Mouse (Mus musculus): Measurements from ENCODE around the gene Zfp950. TPM values are rescaled to one million over a fixed set of nuclear protein-coding genes. Genes with fewer than 3 reads are reported as not detected.

The Zfp950 gene
- polyA plus RNA-seq, 1 experiment = 29.8 TPM

DNA sequence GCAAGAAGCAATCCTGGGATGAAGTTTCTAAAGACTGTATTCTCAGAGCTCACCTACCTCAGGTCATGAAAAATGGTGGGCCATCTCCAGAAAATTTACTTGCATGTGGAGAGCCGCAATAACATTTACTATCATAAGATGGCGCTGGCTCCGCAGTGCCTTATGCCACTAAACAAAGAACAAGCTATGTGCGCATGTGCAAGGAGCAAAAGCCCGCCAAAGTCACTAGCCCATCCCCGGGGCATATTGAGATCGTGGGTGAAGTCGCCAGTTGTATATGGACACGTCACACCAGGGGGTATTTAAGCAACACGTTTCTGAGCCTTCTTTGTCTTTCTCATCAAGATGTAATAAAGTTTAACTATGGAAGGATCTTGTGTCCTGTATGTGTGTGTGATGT, 9.5 kb downstream of the Zfp950 start:
- H3K4me1 ChIP-seq (ENCODE audit: control insufficient read depth, insufficient read depth, low read length) = no peaks in the 10 kb centered on the region
- WGBS = 90% methylated on average over 10 of the region's 10 CpGs
- TF ChIP-seq POLR2A (IDR thresholded peaks at IDR 0.05; ENCODE audit: borderline replicate concordance, insufficient read depth, low read length) (no peak), CTCF (IDR thresholded peaks at IDR 0.05; ENCODE audit: borderline replicate concordance, insufficient read depth, low read depth, low read length) (no peak)
- H3K4me3 ChIP-seq (replicated peaks; ENCODE audit: insufficient read depth, low read depth, low read length) = no peak overlapping the region
- H3K27ac ChIP-seq (ENCODE audit: insufficient read depth, low read length) = no peak overlapping the region
- no peaks in the 10 kb centered on the region; the same call in 1 of the 2 replicates for H3K27me3 ChIP-seq (ENCODE audit: control insufficient read depth, insufficient read depth, low read length)
- no peak for DNase-seq

DNA sequence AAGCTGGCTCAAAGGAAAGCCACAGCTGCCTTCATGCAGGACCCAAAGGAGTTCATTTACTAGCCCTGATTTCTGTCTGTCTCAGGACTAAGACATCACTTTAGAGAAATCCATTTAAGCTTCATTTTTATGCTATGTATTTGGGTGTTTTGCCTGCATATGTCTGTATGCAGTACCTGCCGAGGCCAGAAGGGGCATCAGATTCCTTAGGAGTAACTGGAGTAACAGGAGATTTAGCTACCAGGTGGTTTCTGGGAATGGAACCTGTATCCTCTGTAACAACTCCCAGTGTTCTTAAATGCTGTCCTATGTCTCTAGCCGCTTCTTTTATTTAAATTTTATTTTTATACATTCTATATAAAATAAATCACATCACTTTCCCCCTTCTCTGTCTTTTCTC, 30.5 kb downstream of the Zfp950 start:
- Histone ChIP-seq H3K27me3 (ENCODE audit: control insufficient read depth, insufficient read depth, low read length) (no peaks in the 10 kb centered on the region), H3K4me3 (replicated peaks; ENCODE audit: insufficient read depth, low read depth, low read length) (no peak overlapping the region), H3K27ac (ENCODE audit: insufficient read depth, low read length) (no peak overlapping the region), H3K4me1 (ENCODE audit: control insufficient read depth, insufficient read depth, low read length) (no peaks in the 10 kb centered on the region)
- DNase-seq = no peak
- no peak for TF ChIP-seq CTCF (IDR thresholded peaks at IDR 0.05; ENCODE audit: borderline replicate concordance, insufficient read depth, low read depth, low read length)
- no peak for TF ChIP-seq POLR2A (IDR thresholded peaks at IDR 0.05; ENCODE audit: borderline replicate concordance, insufficient read depth, low read length)
- WGBS = 57% methylated on average over 2 of the region's 2 CpGs

DNA sequence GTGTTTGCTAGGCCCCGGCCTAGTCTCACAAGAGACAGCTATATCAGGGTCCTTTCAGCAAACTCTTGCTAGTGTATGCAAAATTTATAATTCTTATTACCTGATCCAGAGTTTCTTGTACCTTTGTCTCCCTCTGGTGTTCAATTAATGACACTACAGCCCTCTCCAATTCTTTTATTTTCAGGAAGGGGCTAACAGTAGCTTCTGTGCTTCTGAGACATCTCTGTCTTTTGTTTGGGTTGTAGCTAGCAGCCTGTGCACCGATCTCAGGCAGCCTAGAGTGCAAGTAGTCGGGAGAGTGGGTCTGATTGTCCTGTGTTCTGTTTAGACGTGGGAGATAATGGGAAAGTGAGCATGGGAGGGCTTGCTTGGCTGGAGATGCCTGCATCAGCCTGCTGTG, 42.9 kb downstream of the Zfp950 start:
- no peaks in the 10 kb centered on the region for H3K4me1 ChIP-seq (ENCODE audit: control insufficient read depth, insufficient read depth, low read length)
- no peaks in the 10 kb centered on the region for H3K27me3 ChIP-seq (ENCODE audit: control insufficient read depth, insufficient read depth, low read length)
- peak in 1 of 2 experiments; percentile 18 for DNase-seq
- no peak overlapping the region for H3K4me3 ChIP-seq (replicated peaks; ENCODE audit: insufficient read depth, low read depth, low read length)
- no peak overlapping the region for H3K27ac ChIP-seq (ENCODE audit: insufficient read depth, low read length)
- 11% methylated on average over 4 of the region's 4 CpGs for WGBS
- TF ChIP-seq CTCF (IDR thresholded peaks at IDR 0.05; ENCODE audit: borderline replicate concordance, insufficient read depth, low read depth, low read length) = no peak
- no peak for TF ChIP-seq POLR2A (IDR thresholded peaks at IDR 0.05; ENCODE audit: borderline replicate concordance, insufficient read depth, low read length)

DNA sequence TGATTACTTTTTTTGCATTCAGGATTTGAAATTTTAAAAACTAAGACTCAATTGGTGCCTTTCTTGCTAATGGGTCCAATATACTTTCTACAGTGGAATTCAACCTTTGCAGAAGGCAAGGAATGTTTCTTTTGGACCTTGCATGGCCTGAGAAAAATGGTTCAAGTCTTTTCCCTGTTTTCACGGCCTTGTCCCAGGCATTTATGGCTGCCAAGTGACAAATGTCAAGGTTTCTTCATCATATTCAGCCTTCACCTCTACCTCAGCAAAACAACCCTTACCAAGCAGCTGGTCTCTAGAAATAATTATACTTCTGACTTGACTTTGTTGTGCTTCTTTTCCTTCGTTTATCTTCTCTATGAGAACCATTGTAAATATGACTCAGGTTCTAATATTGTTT, 43.9 kb downstream of the Zfp950 start:
- no peak for TF ChIP-seq CTCF (IDR thresholded peaks at IDR 0.05; ENCODE audit: borderline replicate concordance, insufficient read depth, low read depth, low read length)
- TF ChIP-seq POLR2A (IDR thresholded peaks at IDR 0.05; ENCODE audit: borderline replicate concordance, insufficient read depth, low read length) = no peak
- DNase-seq = no peak
- Histone ChIP-seq H3K27ac (ENCODE audit: insufficient read depth, low read length) (no peak overlapping the region), H3K27me3 (ENCODE audit: control insufficient read depth, insufficient read depth, low read length) (no peaks in the 10 kb centered on the region), H3K4me1 (ENCODE audit: control insufficient read depth, insufficient read depth, low read length) (no peaks in the 10 kb centered on the region), H3K4me3 (replicated peaks; ENCODE audit: insufficient read depth, low read depth, low read length) (no peak overlapping the region)
- 82% methylated on average over 2 of the region's 2 CpGs for WGBS

DNA sequence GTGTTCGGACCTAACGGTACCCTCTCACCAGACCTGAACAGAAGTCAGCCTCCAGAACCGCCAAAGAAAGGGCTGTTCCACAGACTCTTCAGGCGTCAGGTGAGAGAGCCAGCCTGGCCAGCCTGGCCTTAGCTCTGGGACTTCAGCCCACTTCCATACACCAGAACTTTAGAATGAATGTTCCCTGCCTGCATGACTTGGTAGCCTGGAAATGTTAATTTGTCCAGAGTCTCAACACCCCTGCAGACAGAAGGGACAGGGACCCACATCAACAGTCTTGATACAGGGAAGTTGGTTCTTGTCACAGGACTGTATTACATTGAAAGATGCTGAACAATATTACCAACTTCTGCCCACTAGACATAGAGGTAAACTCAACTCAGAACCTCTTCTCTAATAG, 50.1 kb downstream of the Zfp950 start:
- no peak overlapping the region for H3K27ac ChIP-seq (ENCODE audit: insufficient read depth, low read length)
- H3K4me1 ChIP-seq (ENCODE audit: control insufficient read depth, insufficient read depth, low read length) = peaks cover 2% of the 10 kb centered on the region; the same call in 1 of the 2 replicates
- H3K27me3 ChIP-seq (ENCODE audit: control insufficient read depth, insufficient read depth, low read length) = no peaks in the 10 kb centered on the region
- DNase-seq = no peak
- WGBS = 89% methylated on average over 4 of the region's 4 CpGs
- no peak overlapping the region for H3K4me3 ChIP-seq (replicated peaks; ENCODE audit: insufficient read depth, low read depth, low read length)
- TF ChIP-seq CTCF (IDR thresholded peaks at IDR 0.05; ENCODE audit: borderline replicate concordance, insufficient read depth, low read depth, low read length) = no peak
- no peak for TF ChIP-seq POLR2A (IDR thresholded peaks at IDR 0.05; ENCODE audit: borderline replicate concordance, insufficient read depth, low read length)

DNA sequence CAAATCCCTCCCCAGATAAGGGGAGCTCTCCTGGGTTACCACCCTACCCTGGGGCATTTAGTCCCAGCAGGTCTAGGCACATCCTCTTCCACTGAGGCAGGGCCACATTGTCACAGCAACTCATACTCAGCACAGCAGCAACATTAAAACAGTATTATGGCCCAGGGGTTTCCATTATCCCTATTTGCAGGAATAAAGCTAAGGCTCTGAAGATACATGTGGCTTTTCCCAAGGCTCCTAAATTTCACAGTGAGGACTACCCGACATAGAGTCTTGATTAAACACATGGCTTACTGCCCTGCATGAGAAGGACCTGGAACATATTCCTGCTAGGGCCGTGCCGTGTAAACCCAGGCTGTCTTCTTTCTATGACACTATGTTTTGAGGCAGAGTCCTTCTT, 51.6 kb downstream of the Zfp950 start:
- H3K4me1 ChIP-seq (ENCODE audit: control insufficient read depth, insufficient read depth, low read length) = peaks cover 5% of the 10 kb centered on the region; the same call in 1 of the 2 replicates
- TF ChIP-seq CTCF (IDR thresholded peaks at IDR 0.05; ENCODE audit: borderline replicate concordance, insufficient read depth, low read depth, low read length) (no peak), POLR2A (IDR thresholded peaks at IDR 0.05; ENCODE audit: borderline replicate concordance, insufficient read depth, low read length) (no peak)
- H3K27ac ChIP-seq (ENCODE audit: insufficient read depth, low read length) = no peak overlapping the region
- no peak for DNase-seq
- H3K27me3 ChIP-seq (ENCODE audit: control insufficient read depth, insufficient read depth, low read length) = no peaks in the 10 kb centered on the region
- H3K4me3 ChIP-seq (replicated peaks; ENCODE audit: insufficient read depth, low read depth, low read length) = no peak overlapping the region
- WGBS = 88% methylated on average over 3 of the region's 3 CpGs

DNA sequence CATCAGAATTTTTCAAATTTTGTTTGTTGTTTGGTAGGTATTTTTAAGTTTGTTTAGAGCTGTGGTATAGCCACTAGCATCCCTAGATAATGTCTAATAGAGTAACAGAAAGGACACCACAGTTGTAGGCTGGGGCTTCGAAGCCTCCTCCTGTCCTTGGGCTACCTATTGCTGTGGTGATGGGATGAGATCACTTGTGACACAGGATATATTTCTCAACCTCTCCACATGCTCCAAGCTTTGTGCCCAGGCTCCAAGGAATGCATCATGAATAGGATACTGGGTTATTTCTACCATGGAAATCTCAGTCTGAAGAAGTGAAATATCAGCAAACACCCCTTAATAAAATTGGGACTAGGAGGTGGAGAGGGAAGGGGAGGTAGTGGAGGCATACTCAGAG, 52.9 kb downstream of the Zfp950 start:
- no peak overlapping the region for H3K27ac ChIP-seq (ENCODE audit: insufficient read depth, low read length)
- no peaks in the 10 kb centered on the region for H3K27me3 ChIP-seq (ENCODE audit: control insufficient read depth, insufficient read depth, low read length)
- no peak for DNase-seq
- no peak overlapping the region for H3K4me3 ChIP-seq (replicated peaks; ENCODE audit: insufficient read depth, low read depth, low read length)
- TF ChIP-seq CTCF (IDR thresholded peaks at IDR 0.05; ENCODE audit: borderline replicate concordance, insufficient read depth, low read depth, low read length) (no peak), POLR2A (IDR thresholded peaks at IDR 0.05; ENCODE audit: borderline replicate concordance, insufficient read depth, low read length) (no peak)
- H3K4me1 ChIP-seq (ENCODE audit: control insufficient read depth, insufficient read depth, low read length) = peaks cover 5% of the 10 kb centered on the region; the same call in 1 of the 2 replicates
- WGBS = 90% methylated on average over 1 of the region's 1 CpGs

DNA sequence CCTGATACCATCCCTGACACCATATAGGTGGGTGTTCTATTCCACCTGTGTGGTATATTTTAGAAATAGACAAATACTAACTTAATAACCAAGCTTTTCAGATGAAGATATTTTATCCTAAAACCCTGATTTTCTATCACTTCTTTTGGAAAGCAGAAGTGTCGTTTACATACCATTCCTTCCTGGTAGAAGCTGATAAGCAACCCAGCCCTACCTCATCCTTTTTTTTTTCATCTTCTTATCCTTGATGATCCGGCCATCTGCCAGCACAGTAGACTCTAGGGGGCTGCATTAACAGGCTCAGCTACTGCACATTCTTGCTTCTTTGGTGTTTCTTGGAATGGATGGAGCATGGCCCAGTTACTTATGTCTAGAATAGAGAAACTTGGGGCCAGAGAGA, 55.4 kb downstream of the Zfp950 start:
- 83% methylated on average over 2 of the region's 2 CpGs for WGBS
- TF ChIP-seq CTCF (IDR thresholded peaks at IDR 0.05; ENCODE audit: borderline replicate concordance, insufficient read depth, low read depth, low read length) = no peak
- no peak for TF ChIP-seq POLR2A (IDR thresholded peaks at IDR 0.05; ENCODE audit: borderline replicate concordance, insufficient read depth, low read length)
- H3K27ac ChIP-seq (ENCODE audit: insufficient read depth, low read length) = no peak overlapping the region
- H3K4me1 ChIP-seq (ENCODE audit: control insufficient read depth, insufficient read depth, low read length) = peaks cover 5% of the 10 kb centered on the region; the same call in 1 of the 2 replicates
- DNase-seq = no peak
- no peaks in the 10 kb centered on the region for H3K27me3 ChIP-seq (ENCODE audit: control insufficient read depth, insufficient read depth, low read length)
- no peak overlapping the region for H3K4me3 ChIP-seq (replicated peaks; ENCODE audit: insufficient read depth, low read depth, low read length)
